Mouse (Mus musculus) spleen, postnatal 14 days (tissue): ENCODE data around the gene Myh3.

Experiments
- DNase-seq, 2 experiments: peaks; one replicate each; pipeline ENCODE4 v3.0.0; 2021 to 2022; ENCODE audit warnings: low spot score in 2 of 2

Myh3 gene

DNA sequence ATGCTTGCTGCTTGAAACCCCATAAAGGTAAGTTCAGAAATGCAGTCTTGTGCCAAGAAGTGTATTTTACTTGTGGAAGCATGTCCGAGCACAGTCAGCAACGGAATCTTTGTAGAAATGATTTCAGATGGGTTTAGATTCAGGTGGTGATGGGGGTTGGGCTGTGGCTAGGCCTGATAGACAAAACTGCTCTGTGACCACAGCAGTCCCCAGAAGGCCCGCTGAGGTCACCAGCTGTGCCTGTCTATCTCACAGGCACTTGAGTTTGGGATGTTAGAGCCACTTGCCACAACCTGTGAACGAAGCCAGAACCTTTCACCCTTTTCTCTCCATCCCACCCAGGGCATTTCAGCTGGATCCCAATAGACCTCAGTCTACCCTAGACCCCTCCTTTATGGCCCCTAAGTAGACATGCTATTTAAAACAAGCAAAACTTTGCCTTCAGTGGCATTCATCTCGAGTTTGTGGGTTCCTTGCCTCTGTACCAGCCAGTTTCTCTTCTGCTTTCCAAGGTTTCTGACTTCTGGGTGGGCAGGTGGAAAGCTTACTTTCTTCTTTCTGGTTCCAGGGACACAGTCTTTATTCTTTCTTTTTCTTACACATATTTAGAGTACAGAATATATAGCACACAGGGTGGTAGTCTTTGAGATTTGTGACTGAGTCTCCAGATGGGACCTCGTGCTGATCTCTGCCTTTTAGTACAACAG lies 66.6 kb downstream of the Myh3 start:
- DNase-seq, result no peak

- DNase-seq, result no peak
Observed at GRCm38 (mm10) chr11:67145482-67146408, 67.6 kb downstream of the Myh3 start.

- no peak for DNase-seq
Observed at GRCm38 (mm10) chr11:67146409-67147282, 68.5 kb downstream of the Myh3 start.

DNA sequence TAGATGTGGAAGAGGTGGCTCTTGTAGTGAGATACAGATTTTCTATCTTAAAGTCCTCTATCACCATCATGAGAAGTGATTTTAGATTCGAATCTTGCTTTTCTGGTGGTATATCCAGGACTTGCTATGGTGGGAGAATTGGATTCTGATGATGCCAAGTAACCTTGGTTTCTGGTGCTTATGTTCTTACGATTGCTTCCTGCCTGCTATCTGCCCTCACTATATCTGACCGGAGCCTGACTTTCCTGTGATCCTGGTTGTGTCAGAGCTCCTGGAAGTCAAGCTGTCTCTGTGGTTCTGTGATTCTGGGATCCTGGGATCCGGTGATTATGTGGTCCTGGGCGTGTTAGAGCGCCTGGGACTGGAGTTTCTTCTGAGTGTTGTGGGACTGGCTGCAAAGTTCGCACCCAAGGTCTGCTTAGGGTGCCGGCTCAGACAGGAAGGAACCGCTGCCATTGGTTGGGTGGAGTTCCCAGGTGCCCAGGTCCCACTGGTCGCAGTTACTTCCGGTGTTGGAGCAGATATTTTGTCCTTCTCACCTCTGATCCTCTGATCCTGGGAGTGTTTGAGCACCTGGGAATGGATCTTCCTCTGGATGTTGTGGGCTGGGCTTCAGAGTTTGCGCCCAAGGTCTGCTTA lies 69.3 kb downstream of the Myh3 start:
- DNase-seq, result no peak

DNA sequence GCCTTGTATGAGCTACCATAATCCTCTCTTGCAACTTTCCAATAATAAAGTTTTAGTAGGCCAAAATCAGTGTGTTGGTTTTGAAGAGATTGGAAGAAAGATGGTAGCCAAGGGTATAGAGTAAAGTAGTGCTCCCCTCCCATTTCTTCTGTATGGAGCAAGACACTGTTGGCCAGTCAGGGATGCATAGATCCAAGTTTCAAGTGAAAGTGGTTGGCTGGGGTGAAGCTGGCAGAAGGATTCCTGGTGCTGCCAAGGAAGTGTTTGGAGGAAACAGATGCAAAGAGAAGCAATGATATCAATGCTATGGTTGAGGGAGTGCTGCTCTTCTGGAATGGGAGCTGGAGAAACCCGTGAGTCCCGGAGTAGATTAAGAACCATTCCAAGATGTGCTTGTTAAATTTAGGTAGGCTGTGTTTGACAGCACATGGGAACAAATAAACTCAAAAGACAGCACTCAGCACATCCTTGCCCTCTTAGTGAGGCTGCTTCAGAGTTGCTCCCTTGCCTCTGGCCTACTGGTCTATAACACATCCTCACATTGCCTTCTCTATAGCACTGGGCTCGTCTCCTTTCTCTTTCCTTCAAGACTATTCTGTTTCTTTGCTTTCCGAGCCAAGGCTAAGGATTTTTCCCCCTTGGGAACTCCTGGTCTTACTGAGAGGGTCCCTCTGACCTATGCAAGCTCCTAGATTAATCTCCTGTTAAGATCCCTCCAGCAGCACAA lies 70.3 kb downstream of the Myh3 start:
- no peak for DNase-seq

- DNase-seq, result no peak
Observed at GRCm38 (mm10) chr11:67150237-67150636, 72.1 kb downstream of the Myh3 start.

DNA sequence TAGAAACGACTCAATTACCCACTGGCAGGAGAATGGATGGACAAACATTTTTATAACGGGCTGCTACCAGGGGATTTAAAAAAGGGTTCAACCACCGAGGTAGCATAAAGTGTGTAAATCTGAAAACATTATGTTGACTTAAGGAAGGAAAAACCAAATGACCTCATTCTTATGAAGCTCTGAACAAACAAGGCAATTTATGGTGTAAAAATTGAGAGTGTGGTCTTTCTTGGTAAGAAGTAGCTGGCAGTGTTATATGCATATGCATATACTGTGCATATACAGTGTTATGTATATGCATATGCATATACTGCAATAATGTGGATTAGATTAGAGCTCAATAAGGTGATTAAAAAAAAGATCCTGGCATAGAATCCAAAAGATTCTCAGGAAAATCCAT lies 73.1 kb downstream of the Myh3 start:
- DNase-seq, result no peak
